Mouse (Mus musculus) granulocyte monocyte progenitor cell, adult 5-6 weeks (primary cell): ENCODE data around the gene Asphd2. TPM values are rescaled to one million over a fixed set of nuclear protein-coding genes. Genes with fewer than 3 reads are reported as not detected.

Experiments
- ATAC-seq: replicated peaks from 2 replicates; pipeline ENCODE4 v1.8.0; 2016; ENCODE audit warnings: mild to moderate bottlenecking, moderate TSS enrichment, inconsistent platforms; ENCODE audit not compliant: poor library complexity, severe bottlenecking
- total RNA-seq, 2 experiments: library from RNA; stranded (forward) in 1 of 2; stranded (reverse) in 1 of 2; fragments of 200-712, 200-1000 nt in 1 of 2; fragments of >200 nt in 1 of 2; fragmentation: Nextera tagmentation in 1 of 2; gene quantifications; 2 replicates each; pipeline ENCODE4 v1.2.3; 2014 to 2017

Gene Asphd2
- total RNA-seq, 2 experiments from 2014 or later, result not detected

DNA sequence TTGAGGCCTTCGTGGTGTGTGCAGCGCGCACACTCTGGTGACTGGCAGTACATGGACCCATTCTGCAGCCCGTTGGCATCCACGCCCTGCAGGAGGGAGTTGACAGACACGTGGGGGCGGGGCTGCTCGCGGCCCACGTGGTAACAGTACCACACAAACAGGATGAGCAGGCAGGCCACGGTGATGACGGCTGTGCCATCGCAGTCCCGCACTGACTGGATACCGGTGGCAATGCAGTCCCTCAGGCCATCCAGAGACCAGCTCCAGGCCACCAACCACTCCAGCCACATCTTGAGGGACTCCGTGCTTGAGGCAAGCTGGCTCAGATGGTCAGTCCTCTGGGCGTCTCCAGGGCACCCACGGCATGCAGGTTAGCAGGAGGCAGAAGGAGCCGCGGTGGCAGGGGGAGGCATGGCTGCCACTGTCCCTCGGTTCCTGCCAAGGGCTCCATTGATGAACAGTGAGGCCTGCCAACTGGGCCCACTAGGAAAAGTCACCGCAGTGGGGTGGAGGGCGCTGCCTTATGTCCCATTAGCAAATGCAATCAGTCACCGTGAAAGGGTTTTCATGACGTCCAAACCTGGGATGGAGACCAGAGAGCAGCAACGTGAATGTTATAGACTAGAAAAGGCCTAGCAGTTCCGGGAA, 2.9 kb downstream of the Asphd2 start:
- ATAC-seq, result no peak

DNA sequence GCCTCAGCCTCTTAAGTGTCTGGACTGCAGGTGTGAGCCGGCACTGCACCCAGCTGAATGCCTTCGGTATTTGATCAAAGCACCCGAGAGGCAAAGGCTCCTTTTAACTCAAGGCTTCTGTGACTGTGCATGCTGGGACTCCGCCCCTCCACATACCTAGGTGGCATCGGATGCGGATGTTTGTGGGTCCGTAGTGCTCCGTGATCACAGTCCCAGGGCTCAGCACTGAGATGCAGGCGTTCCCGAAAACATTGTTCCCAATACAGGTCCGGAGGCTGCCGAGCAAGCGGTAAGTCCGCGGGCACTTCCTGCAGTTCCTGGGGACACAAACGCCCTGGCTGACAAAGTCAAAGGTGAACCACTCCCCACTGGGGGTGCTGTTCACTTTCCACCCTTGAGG, 3.7 kb downstream of the Asphd2 start:
- no peak for ATAC-seq

DNA sequence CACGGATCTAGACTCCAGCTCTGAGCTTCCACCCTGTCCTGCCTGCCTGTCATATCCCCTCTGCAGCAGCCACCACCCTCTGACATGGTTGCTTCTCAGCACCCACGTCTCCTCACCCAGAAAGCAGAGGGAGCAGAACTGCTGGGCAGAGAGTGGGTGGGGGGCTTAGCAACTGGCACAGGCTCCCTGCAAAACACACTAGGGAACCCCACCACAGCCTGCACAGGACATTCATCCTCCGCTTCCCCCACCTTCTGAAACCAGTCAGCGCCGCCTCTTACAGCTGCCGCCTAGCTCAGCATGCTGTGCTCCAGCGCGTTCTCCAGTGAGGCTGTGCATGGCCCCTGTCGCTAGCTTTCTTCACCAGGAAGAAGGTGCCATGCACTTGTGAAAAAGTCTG, 5.3 kb downstream of the Asphd2 start:
- ATAC-seq, result no peak

DNA sequence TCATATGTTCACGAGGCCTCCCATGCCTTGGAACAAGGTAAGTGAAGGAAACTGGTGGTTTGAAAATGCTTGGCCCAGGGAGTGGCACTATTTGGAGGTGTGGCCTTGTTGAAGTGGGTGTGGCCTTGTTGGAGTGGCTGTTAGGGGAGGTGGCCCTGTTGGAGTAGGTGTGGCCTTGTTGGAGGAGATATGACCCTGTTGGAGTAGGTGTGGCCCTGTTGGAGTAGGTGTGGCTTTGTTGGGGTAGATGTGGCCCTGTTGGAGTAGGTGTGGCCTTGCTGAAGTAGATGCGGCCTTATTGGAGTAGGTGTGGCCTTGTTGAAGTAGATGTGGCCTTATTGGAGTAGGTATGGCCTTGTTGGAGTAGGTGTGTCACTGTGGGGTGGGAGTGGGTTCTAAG, 8.7 kb downstream of the Asphd2 start:
- no peak for ATAC-seq

DNA sequence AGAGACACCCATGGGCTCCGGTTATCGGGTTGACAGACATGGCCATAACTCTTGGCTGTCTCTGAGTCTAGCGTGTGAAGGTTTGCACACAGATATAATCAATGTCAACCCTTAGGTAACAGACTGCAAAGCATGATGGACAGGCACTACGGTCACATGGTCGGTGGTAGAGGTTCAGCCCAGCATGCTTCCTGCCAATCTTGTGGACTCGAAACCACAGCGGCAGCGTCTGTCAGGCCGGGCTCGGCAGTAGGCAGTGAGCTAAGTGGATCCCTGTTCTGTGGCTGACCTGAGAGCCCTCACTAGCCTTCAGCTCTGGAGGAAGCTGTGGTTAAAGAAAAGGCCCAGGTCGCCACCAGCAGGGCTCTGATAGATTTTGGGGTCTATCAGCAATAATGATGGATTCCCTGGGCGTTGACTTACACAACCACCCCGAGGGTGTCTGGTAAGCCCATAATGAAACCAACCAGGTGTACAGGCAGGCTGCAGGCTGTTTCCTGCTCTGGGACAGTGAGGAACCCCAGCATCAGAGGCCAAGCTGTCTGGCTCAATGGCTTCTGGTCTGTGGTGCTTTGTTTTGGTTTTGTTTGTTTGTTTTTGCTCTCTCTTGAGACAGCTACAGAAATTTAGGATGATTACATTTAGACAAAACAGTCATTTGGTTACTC, 9.7 kb downstream of the Asphd2 start:
- peak; percentile 82 for ATAC-seq

GRCm38 (mm10) chr5:112382641-112383330, 11.9 kb downstream of the Asphd2 start:
- ATAC-seq, result no peak

GRCm38 (mm10) chr5:112382042-112382441, 12.6 kb downstream of the Asphd2 start:
- no peak for ATAC-seq

DNA sequence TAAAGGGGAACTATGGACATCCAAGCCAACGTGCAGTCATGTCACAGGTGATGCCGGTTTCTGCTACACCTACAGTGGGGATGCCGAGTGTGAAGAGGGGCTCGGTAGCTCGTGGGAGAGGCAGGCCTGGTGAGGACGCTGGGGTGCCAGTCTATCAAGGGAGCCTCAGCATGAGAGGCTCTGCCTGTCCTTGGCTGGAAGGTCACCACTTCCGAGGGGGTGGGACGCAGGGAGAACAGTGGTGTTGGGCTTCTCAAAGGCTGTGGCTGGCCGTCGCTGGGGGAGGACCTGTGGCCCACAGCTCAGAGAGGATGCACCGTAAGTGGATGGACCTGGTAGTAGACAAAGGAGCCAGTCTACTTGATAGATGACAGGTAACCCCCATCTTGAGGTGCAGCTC, 13.5 kb downstream of the Asphd2 start:
- no peak for ATAC-seq

DNA sequence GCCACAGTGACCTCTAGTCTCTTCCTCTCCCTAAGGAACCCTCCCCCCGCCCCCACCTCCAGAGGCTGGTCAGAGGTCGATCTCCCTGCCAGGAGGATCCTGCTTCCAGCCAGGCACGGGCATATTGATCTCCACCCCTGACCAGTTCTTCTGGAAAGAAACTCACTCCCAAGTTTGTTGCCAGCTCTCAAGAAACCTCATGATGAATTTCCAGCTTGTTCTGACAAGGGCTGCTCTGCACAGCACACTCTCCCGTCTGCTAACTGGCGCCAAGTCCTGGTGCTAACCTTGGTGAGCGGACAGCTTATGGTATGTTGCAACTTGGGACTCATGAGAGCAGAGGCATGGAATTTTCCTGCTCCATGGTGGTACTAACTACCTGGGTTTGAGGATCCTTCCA, 15.9 kb downstream of the Asphd2 start:
- ATAC-seq, result no peak

DNA sequence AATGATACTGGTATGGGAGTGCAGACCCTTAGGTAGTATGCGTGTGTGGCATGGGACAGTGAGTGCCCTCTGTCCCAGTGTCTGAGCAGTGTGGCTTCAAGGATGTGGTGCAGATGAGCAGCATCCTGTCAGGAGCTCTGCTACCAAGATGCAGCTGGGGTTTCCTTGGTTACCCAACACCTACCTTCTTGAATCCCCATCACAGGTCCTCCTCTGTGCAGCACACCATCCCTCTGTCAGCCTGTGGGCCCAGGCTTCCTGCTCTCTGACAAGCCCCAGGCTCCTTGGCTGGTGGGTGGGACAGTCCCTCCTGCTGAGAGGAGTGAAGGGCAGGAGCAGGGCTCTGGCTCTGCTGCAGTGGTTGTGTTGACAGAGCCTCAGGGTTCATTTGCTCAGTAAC, 17.3 kb downstream of the Asphd2 start:
- no peak for ATAC-seq

DNA sequence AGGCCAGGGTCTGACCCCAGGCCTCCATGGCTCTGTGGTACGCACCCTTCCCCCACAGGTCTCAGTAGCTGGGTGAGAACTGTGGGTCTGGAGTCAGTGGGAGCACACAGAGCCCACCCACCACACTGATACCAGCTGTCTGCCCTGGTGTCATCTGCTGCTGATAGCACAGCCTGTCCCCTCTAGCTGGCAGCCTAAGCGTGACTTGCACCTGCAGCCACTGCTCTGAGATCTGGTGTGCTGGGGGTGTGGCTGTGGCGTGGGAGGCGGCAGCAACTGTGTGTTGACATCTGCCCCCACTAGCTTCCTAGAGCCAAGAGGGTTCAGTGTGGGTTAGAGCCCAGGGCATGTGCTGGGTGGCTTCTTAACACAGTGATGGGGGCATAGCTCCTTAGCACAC, 18.6 kb downstream of the Asphd2 start:
- no peak for ATAC-seq

DNA sequence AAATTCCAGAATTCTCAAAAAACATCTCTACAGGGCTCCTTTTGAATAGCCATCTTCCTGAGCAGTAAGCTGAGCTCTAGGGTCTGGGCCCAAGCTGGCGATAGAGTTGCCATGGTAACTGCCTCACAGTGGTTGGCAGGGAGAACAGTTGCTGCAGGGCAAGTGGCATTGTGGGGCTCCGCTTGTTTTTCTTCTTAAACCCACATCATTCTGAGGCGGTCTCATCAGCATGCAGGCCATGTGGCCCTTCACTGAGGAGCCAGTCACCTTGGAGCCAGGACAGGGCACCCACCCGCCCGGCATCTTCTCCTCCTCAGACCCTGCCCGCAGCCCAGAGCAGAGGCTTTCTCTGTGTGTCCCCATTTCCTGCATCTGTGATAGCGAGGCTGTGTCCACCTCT, 22.7 kb downstream of the Asphd2 start:
- ATAC-seq, result no peak

- ATAC-seq, result no peak
These were observed 24.3 kb downstream of the Asphd2 start for GRCm38 (mm10) chr5:112370236-112370813.

DNA sequence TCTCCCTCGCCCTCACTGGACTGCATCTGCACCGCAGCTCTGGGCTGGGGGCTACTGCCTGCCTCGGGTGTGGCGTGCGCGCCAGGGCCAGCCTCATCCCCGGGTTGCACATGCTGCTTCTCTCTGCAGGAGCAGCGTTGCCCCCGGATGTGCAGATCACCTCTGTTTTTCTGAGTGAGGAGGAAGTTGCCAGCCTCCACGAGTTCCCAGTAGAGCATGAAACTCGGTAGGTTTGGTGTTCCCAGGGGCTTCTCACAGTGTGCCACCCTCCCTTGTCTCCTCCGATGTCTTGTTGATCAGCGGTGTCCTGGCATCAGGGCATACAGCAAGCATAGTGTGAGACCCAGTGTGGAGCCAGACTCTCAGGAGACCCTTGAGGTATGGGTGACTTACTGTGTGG, 25.3 kb downstream of the Asphd2 start:
- ATAC-seq, result no peak

DNA sequence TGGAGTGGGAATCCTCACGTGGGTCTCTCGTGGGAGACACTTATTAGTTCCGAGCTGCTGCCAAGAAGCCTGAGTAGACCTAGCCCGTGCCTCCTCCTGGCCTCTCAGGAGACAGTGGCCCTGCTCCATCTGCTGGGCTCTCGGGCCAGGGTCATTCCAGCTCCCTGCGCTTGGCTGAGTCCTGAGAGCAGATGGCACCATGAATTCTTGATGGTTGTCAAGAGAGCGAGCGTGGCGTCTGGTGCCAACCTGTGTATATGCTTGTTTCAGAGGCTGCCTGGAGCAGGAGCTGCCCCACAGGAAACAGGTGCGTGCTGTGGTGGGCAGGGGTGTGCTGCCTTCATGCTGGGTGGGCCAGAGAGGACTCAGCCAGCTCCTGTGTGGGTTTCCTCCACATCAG, 26.0 kb downstream of the Asphd2 start:
- ATAC-seq, result no peak

DNA sequence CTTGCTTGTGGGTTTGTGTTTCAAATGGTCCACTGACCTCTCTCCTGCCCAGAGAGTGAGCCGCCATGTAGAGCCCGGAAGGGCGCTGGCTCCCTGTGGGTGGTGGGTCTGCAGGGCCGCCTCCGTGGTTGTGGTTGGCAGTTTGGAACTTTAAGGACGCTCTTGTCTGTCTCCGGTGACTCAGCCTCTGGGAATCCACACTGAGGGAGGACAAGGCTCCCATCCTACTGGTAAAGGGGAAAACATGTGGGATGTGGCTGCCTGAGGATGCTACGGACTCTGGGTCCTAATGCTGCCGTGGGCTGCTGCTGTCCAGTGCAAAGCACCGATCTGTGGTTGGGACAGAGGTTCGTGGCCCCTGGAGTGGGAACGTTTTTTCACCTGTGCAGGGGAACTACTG, 26.7 kb downstream of the Asphd2 start:
- ATAC-seq, result no peak

DNA sequence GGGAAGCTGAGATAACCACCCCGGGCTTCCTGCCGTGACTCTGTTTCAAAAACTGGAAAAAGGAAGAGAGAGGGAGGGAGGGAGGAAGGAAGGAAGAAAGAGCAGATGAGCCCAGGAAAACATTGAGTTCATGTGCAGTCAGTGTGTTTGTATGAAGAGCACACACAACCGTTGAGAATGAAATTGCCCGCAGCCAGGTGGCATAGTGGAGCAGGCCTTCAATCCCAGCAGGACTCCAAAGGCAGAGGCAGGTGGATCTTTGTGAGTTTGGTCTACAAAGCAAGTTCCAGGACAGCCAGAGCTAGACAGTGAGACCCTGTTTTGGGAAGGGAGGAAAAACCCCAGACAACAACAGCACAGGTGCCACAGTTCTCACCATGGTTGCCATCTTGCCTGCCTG, 27.3 kb downstream of the Asphd2 start:
- no peak for ATAC-seq

DNA sequence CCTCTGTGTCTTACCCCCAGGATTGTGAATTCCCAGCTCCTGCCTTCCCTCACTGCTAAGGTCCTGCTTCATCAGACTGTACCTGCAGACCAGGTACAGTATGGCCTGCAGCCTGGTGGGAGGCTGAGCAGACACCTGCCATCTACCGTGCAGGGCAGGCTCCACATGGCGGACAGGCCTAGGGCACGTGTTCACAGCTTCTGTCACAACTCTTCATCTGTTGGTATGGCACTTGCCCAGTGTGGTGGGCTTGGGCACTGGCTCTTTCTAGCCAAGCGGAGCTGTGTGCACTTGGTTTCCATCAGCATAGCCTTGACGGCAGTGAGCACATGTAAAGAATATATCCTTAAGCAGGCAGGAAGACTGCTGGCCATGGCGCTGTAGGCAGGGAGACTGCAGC, 27.8 kb downstream of the Asphd2 start:
- no peak for ATAC-seq

DNA sequence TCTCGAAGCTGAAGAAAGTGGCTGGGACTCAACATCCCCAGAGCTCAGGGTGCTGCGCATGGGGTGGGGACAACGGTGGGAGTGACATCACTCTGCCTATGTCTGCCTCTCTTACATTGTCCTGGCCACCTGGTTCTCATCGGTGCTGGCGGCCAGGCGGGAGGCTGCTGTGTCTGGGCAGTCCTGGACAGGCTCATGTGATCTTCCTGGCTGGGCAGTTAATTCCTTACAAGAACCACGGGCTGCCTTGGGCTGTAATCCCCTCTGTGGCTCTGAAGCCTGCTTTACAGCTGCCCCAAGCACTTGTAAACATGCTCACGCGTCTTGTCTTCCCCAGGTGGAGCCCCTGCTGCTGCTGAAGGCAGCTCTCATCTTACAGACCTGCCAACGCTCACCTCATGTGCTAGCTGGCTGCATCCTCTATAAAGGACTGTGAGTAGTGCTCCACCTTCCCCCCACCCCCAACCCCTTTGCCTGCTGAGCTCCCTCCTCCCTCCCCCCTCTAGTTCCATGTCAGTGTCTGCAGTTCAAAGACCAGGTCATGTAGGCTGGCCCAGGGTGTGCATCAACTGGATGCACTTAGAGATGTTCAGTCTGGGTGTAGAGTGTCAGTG, 30.4 kb downstream of the Asphd2 start:
- no peak for ATAC-seq

DNA sequence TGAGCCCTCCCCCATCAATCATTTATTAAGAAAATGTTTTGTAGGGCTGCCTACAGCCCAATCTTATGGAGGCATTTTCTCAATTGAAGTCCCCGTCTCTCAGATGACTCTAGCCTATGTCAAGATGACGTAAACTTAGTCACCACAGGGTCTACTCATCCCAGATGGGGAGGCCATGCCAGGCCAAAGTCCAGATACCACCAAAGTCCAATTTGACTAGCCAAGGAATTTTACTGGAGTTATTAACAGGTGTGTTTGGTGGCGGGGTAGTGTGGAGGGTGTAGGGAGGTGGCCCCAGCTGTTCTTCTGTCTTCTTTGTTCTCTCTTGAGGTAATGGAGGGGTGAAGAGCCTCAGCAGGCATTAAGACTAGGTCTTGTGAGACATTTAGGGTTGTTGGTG, 34.6 kb downstream of the Asphd2 start:
- no peak for ATAC-seq

GRCm38 (mm10) chr5:112359520-112359919, 35.1 kb downstream of the Asphd2 start:
- no peak for ATAC-seq
